In the genomic region with DNA sequence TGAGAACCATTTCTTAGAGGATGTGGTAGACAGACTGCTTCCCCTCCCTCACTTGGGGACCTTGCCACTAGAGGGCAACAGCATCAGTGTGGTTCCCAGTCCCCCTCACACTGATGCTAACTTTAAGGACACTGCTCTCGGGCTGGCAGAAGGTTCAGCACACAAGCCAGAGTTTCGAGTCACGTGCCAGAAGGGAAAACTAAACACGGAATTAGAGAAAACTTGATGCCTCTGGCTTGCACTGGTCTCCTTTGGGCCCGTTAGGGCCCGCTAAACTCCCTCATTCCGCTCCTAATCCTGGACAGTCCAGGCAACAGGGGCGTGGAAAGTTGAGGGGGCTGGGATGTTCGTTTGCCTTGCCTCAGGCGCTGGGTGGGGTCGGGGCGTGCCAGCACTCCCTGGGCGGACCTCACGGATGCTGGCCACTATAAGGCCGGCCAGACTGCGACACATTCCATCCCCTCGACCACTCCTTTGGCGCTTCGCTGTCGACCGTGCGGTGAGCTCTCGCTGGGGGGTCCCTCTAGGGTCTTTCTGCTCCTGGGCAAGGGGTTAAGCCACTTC, we compare ENCODE assay signal across 8 mouse cellular contexts. TPM values are rescaled to one million over a fixed set of nuclear protein-coding genes. Genes with fewer than 3 reads are reported as not detected.
A peak's percentile ranks its signal among the peaks of the same experiment; 100 is the strongest.
DNase-seq lines count a peak whose midpoint lies in the region; ATAC-seq and TF ChIP-seq lines count a peak whose summit lies in the region.

A gene (plus strand): TSS at position 155 of the 564 bp plus-strand sequence.

- H3K4me1 ChIP-seq in heart, postnatal 0 days (ENCODE audit: control insufficient read depth, insufficient read depth), result peaks cover 13% of the 10 kb centered on the region; the same call in 1 of the 2 replicates
- peaks cover 4% of the 10 kb centered on the region; the same call in 1 of the 2 replicates for H3K4me1 ChIP-seq in liver, postnatal 0 days (ENCODE audit: insufficient read depth)
- peaks cover 7% of the 10 kb centered on the region for H3K4me1 ChIP-seq in neural tube, embryonic 13.5 days (replicated peaks)

- H3K27ac ChIP-seq in heart, postnatal 0 days (ENCODE audit: low read depth), result no peak within 1 kb of the TSS; the same call in 1 of the 2 replicates
- no peak within 1 kb of the TSS for H3K27ac ChIP-seq in liver, postnatal 0 days (ENCODE audit: low read depth)
- no peak within 1 kb of the TSS for H3K27ac ChIP-seq in neural tube, embryonic 13.5 days (replicated peaks)

- ATAC-seq in heart, postnatal 0 days (ENCODE audit: insufficient read depth, low read depth), result peak; percentile 60
- peak; percentile 59; the same call in 1 of the 2 replicates for ATAC-seq in liver, postnatal 0 days
- peak; percentile 62 for ATAC-seq in neural tube, embryonic 13.5 days (ENCODE audit: low read depth)

- WGBS in heart, postnatal 0 days, result 2% methylated on average over 23 of the region's 23 CpGs
- WGBS in liver, postnatal 0 days (ENCODE audit: insufficient replicate concordance), result 6% methylated on average over 23 of the region's 23 CpGs
- WGBS in neural tube, embryonic 13.5 days, result under 1% methylated on average over 23 of the region's 23 CpGs

- H3K9me3 ChIP-seq in heart, postnatal 0 days (replicated peaks; ENCODE audit: control insufficient read depth, low read length), result no peaks in the 10 kb centered on the region
- no peaks in the 10 kb centered on the region for H3K9me3 ChIP-seq in liver, postnatal 0 days (ENCODE audit: low read length)
- no peaks in the 10 kb centered on the region for H3K9me3 ChIP-seq in neural tube, embryonic 13.5 days

- H3K36me3 ChIP-seq in heart, postnatal 0 days (replicated peaks; ENCODE audit: control insufficient read depth, insufficient read depth, low read length), result no peaks in the 10 kb centered on the region
- no peaks in the 10 kb centered on the region for H3K36me3 ChIP-seq in liver, postnatal 0 days (replicated peaks; ENCODE audit: insufficient read depth, low read length)
- H3K36me3 ChIP-seq in neural tube, embryonic 13.5 days, result no peaks in the 10 kb centered on the region

- H3K4me2 ChIP-seq in heart, postnatal 0 days (ENCODE audit: low read depth, low read length), result peak within 1 kb of the TSS; percentile 62
- H3K4me2 ChIP-seq in liver, postnatal 0 days (ENCODE audit: low read depth, low read length), result peak within 1 kb of the TSS; percentile 64
- peak within 1 kb of the TSS; percentile 61 for H3K4me2 ChIP-seq in neural tube, embryonic 13.5 days

- no peaks in the 10 kb centered on the region for H3K27me3 ChIP-seq in heart, postnatal 0 days (ENCODE audit: control insufficient read depth, insufficient read depth, low read length)
- no peaks in the 10 kb centered on the region for H3K27me3 ChIP-seq in liver, postnatal 0 days (ENCODE audit: insufficient read depth, low read length)
- peaks cover 9% of the 10 kb centered on the region; the same call in 1 of the 2 replicates for H3K27me3 ChIP-seq in neural tube, embryonic 13.5 days

- H3K9ac ChIP-seq in heart, postnatal 0 days (replicated peaks; ENCODE audit: low read depth, low read length), result peak within 1 kb of the TSS; percentile 39; the same call in 1 of the 2 replicates
- peak within 1 kb of the TSS; percentile 38 for H3K9ac ChIP-seq in liver, postnatal 0 days (replicated peaks)
- H3K9ac ChIP-seq in neural tube, embryonic 13.5 days, result peak within 1 kb of the TSS; percentile 55

- peak; percentile 74 for TF ChIP-seq CTCF in heart, postnatal 0 days (IDR thresholded peaks at IDR 0.05; ENCODE audit: low read depth)
- peak; percentile 79 for TF ChIP-seq CTCF in liver, postnatal 0 days (IDR thresholded peaks at IDR 0.05; ENCODE audit: low read depth)

- DNase-seq in CD4-positive helper T cell, adult 2 months (ENCODE audit: low read depth, low spot score), result peak; percentile 86
- DNase-seq in adrenal gland, adult (ENCODE audit: inconsistent age in 2 of 2, low spot score in 1 of 2), result peak; percentile 57 to 77
- peak; percentile 62 for DNase-seq in fibroblast of lung, adult 2 months (ENCODE audit: low read depth)
- DNase-seq in heart, postnatal 0 days (ENCODE audit: low spot score), result peak; percentile 69
- DNase-seq in kidney, postnatal 25 days, result peak; percentile 74 to 80
- DNase-seq in liver, postnatal 0 days, result peak; percentile 66
- DNase-seq in thymus, postnatal 25 days, result peak; percentile 85

- no peak for TF ChIP-seq EP300 in heart, postnatal 0 days (IDR thresholded peaks at IDR 0.05; ENCODE audit: low read depth)
- TF ChIP-seq EP300 in liver, postnatal 0 days (IDR thresholded peaks at IDR 0.05; ENCODE audit: low read depth), result no peak

- peak within 1 kb of the TSS; percentile 40 for H3K4me3 ChIP-seq in heart, postnatal 0 days (ENCODE audit: low read depth, low read length)
- peak within 1 kb of the TSS; percentile 31 for H3K4me3 ChIP-seq in liver, postnatal 0 days (ENCODE audit: low read depth, low read length)
- H3K4me3 ChIP-seq in neural tube, embryonic 13.5 days, result peak within 1 kb of the TSS; percentile 30

RNA-seq across cellular contexts. Expression of the gene that starts here (rescaled TPM):
- total RNA-seq in heart, postnatal 0 days (2014; rRNA removed; ENCODE audit: low replicate concordance), result 16.5 and 82.9 TPM in 2 replicates
- 97.5 and 110 TPM in 2 replicates for polyA plus RNA-seq in heart, postnatal 0 days (2015; fragmentation: Nextera tagmentation; extraction: Ambion mirVana)
- 49.1 and 55.6 TPM in 2 replicates for polyA plus RNA-seq in liver, postnatal 0 days (2015; fragmentation: Nextera tagmentation; extraction: Ambion mirVana)
- 28.2 and 28.4 TPM in 2 replicates for polyA plus RNA-seq in neural tube, embryonic 13.5 days (2015; fragmentation: Nextera tagmentation; extraction: Ambion mirVana)
